Mouse (Mus musculus) heart, embryonic 12.5 days (tissue): Measurements from ENCODE around the gene P2ry12. TPM values are rescaled to one million over a fixed set of nuclear protein-coding genes. Genes with fewer than 3 reads are reported as not detected.
A peak's percentile ranks its signal among the peaks of the same experiment; 100 is the strongest.

Experiments used
- ATAC-seq: fragments of 200-750 bp; cut with Nextera tagmentation; 2 replicates; pipeline ENCODE4 v1.8.0; 2017; ENCODE audit warnings: moderate TSS enrichment, moderate library complexity; ENCODE audit not compliant: insufficient number of reproducible peaks, low FRiP score
- H3K27ac ChIP-seq: fragments of 300-500 bp; sonication (generic); 2 replicates; pipeline ENCODE4 v1.5.1; 2016; ENCODE audit warnings: mild to moderate bottlenecking, moderate library complexity; ENCODE audit not compliant: poor library complexity, severe bottlenecking
- H3K27me3 ChIP-seq: fragments of 300-500 bp; sonication (generic); replicated peaks from 2 replicates; pipeline ENCODE4 v1.6.1; 2016; ENCODE audit warnings: mild to moderate bottlenecking, moderate library complexity
- H3K36me3 ChIP-seq: fragments of 300-500 bp; sonication (generic); 2 replicates; pipeline ENCODE4 v1.6.1; 2016; ENCODE audit warnings: mild to moderate bottlenecking, moderate library complexity
- H3K4me1 ChIP-seq: fragments of 300-500 bp; sonication (generic); replicated peaks from 2 replicates; pipeline ENCODE4 v1.6.1; 2016; ENCODE audit warnings: mild to moderate bottlenecking
- H3K4me2 ChIP-seq: fragments of 300-500 bp; sonication (generic); 2 replicates; pipeline ENCODE4 v1.6.1; 2016; ENCODE audit warnings: mild to moderate bottlenecking, moderate library complexity
- H3K4me3 ChIP-seq: fragments of 300-500 bp; sonication (generic); 2 replicates; pipeline ENCODE4 v1.5.1; 2016; ENCODE audit warnings: mild to moderate bottlenecking
- H3K9ac ChIP-seq: fragments of 300-500 bp; sonication (generic); 2 replicates; pipeline ENCODE4 v1.6.1; 2016; ENCODE audit warnings: mild to moderate bottlenecking, moderate library complexity
- H3K9me3 ChIP-seq: fragments of 300-500 bp; sonication (generic); replicated peaks from 2 replicates; pipeline ENCODE4 v1.6.1; 2016; ENCODE audit warnings: mild to moderate bottlenecking, moderate library complexity
- WGBS: fragments of 180-500 bp; shearing (Covaris S2); methylation state at CpG from one replicate; pipeline ENCODE4 v1.1.7; 2016; 5-methylcytosine and 5-hydroxymethylcytosine counted together
- polyA plus RNA-seq: library from polyadenylated mRNA; unstranded; fragments of >200 nt; fragmentation: Nextera tagmentation; extraction: Ambion mirVana; gene quantifications from 2 replicates; pipeline ENCODE4 v1.2.1, GENCODE M21; 2016

Gene P2ry12
- polyA plus RNA-seq, 1 experiment from 2014 or later: 1.5 TPM

- Histone ChIP-seq H3K27me3 (no peaks in the 10 kb centered on the region), H3K9me3 (no peaks in the 10 kb centered on the region), H3K4me1 (peaks cover 34% of the 10 kb centered on the region), H3K4me3 (no peak overlapping the region), H3K9ac (no peak overlapping the region), H3K36me3 (no peaks in the 10 kb centered on the region), H3K27ac (peak overlapping the region; percentile 77; the same call in 1 of the 2 replicates), H3K4me2 (no peak overlapping the region)
- ATAC-seq: no peak
- WGBS: 68% methylated on average over 4 of the region's 4 CpGs
Observed at GRCm38 (mm10) chr3:59205941-59206340, 56.7 kb downstream of the P2ry12 start.

GRCm38 (mm10) chr3:59204719-59205503, 57.8 kb downstream of the P2ry12 start:
- WGBS: 19% methylated on average over 11 of the region's 11 CpGs
- H3K9ac ChIP-seq: no peak overlapping the region
- H3K4me3 ChIP-seq: no peak overlapping the region
- H3K27ac ChIP-seq: peak overlapping the region; percentile 77
- H3K27me3 ChIP-seq: no peaks in the 10 kb centered on the region
- ATAC-seq: peak; percentile 58; the same call in 1 of the 2 replicates
- no peaks in the 10 kb centered on the region for H3K36me3 ChIP-seq
- H3K4me1 ChIP-seq: peaks cover 34% of the 10 kb centered on the region
- no peaks in the 10 kb centered on the region for H3K9me3 ChIP-seq
- H3K4me2 ChIP-seq: peak overlapping the region; percentile 38

GRCm38 (mm10) chr3:59203802-59204520, 58.7 kb downstream of the P2ry12 start:
- H3K27me3 ChIP-seq: no peaks in the 10 kb centered on the region
- ATAC-seq: no peak; the same call in 1 of the 2 replicates
- peaks cover 34% of the 10 kb centered on the region for H3K4me1 ChIP-seq

GRCm38 (mm10) chr3:59197329-59197948, 65.2 kb downstream of the P2ry12 start:
- WGBS: 78% methylated on average over 4 of the region's 4 CpGs
- H3K27ac ChIP-seq: no peak overlapping the region
- H3K4me2 ChIP-seq: no peak overlapping the region
- no peaks in the 10 kb centered on the region for H3K36me3 ChIP-seq
- H3K9me3 ChIP-seq: no peaks in the 10 kb centered on the region
- no peak overlapping the region for H3K9ac ChIP-seq
- no peaks in the 10 kb centered on the region for H3K27me3 ChIP-seq
- ATAC-seq: no peak
- H3K4me1 ChIP-seq: no peaks in the 10 kb centered on the region
- no peak overlapping the region for H3K4me3 ChIP-seq

More at GRCm38 (mm10) chr3:59203802-59204520, 58.7 kb downstream of the P2ry12 start:
- peak overlapping the region; percentile 77; the same call in 1 of the 2 replicates for H3K27ac ChIP-seq
- no peaks in the 10 kb centered on the region for H3K9me3 ChIP-seq
- H3K4me2 ChIP-seq: no peak overlapping the region
- no peak overlapping the region for H3K9ac ChIP-seq
- WGBS: 40% methylated on average over 8 of the region's 8 CpGs
- no peaks in the 10 kb centered on the region for H3K36me3 ChIP-seq
- no peak overlapping the region for H3K4me3 ChIP-seq

GRCm38 (mm10) chr3:59194938-59195337, 67.7 kb downstream of the P2ry12 start, which contains the start of gene Gpr87:
Gene Gpr87, minus strand, starts transcription at chr3:59195104.
- 82% methylated on average over 7 of the region's 7 CpGs for WGBS
- Histone ChIP-seq H3K4me1 (no peaks in the 10 kb centered on the region), H3K4me3 (no peak within 1 kb of the TSS), H3K27me3 (no peaks in the 10 kb centered on the region), H3K9ac (no peak within 1 kb of the TSS), H3K36me3 (no peaks in the 10 kb centered on the region), H3K4me2 (no peak within 1 kb of the TSS), H3K27ac (no peak within 1 kb of the TSS), H3K9me3 (no peaks in the 10 kb centered on the region)
- no peak for ATAC-seq

GRCm38 (mm10) chr3:59194099-59194498, 68.6 kb downstream of the P2ry12 start:
- Histone ChIP-seq H3K9ac (no peak overlapping the region), H3K4me3 (no peak overlapping the region), H3K4me2 (no peak overlapping the region), H3K9me3 (no peaks in the 10 kb centered on the region), H3K36me3 (no peaks in the 10 kb centered on the region), H3K4me1 (no peaks in the 10 kb centered on the region), H3K27me3 (no peaks in the 10 kb centered on the region), H3K27ac (no peak overlapping the region)
- no peak for ATAC-seq
- WGBS: 88% methylated on average over 7 of the region's 7 CpGs

- Histone ChIP-seq H3K4me2 (no peak overlapping the region), H3K4me3 (no peak overlapping the region), H3K4me1 (no peaks in the 10 kb centered on the region), H3K9me3 (no peaks in the 10 kb centered on the region), H3K9ac (no peak overlapping the region), H3K36me3 (no peaks in the 10 kb centered on the region), H3K27me3 (no peaks in the 10 kb centered on the region), H3K27ac (no peak overlapping the region)
- 93% methylated on average over 6 of the region's 6 CpGs for WGBS
- ATAC-seq: no peak
Observed at GRCm38 (mm10) chr3:59191674-59192073, 71.0 kb downstream of the P2ry12 start.

- H3K9ac ChIP-seq: no peak overlapping the region
- no peak overlapping the region for H3K4me2 ChIP-seq
- no peak overlapping the region for H3K4me3 ChIP-seq
- ATAC-seq: no peak
- H3K27ac ChIP-seq: no peak overlapping the region
- H3K4me1 ChIP-seq: no peaks in the 10 kb centered on the region
- no peaks in the 10 kb centered on the region for H3K36me3 ChIP-seq
- WGBS: 50% methylated on average over 4 of the region's 4 CpGs
- H3K27me3 ChIP-seq: no peaks in the 10 kb centered on the region
- no peaks in the 10 kb centered on the region for H3K9me3 ChIP-seq
Observed at GRCm38 (mm10) chr3:59187336-59187735, 75.3 kb downstream of the P2ry12 start.

- no peaks in the 10 kb centered on the region for H3K4me1 ChIP-seq
- H3K27me3 ChIP-seq: no peaks in the 10 kb centered on the region
- no peak overlapping the region for H3K27ac ChIP-seq
- H3K36me3 ChIP-seq: no peaks in the 10 kb centered on the region
- no peak for ATAC-seq
- no peak overlapping the region for H3K4me3 ChIP-seq
- H3K9me3 ChIP-seq: no peaks in the 10 kb centered on the region
- H3K4me2 ChIP-seq: no peak overlapping the region
- 55% methylated on average over 4 of the region's 4 CpGs for WGBS
- no peak overlapping the region for H3K9ac ChIP-seq
Observed at GRCm38 (mm10) chr3:59185662-59186061, 77.0 kb downstream of the P2ry12 start.

GRCm38 (mm10) chr3:59182129-59182528, 80.5 kb downstream of the P2ry12 start:
- Histone ChIP-seq H3K9me3 (no peaks in the 10 kb centered on the region), H3K27me3 (no peaks in the 10 kb centered on the region), H3K9ac (no peak overlapping the region), H3K4me3 (no peak overlapping the region), H3K27ac (no peak overlapping the region), H3K36me3 (no peaks in the 10 kb centered on the region), H3K4me1 (peaks cover 8% of the 10 kb centered on the region; the same call in 1 of the 2 replicates), H3K4me2 (no peak overlapping the region)
- no peak for ATAC-seq

GRCm38 (mm10) chr3:59181134-59181533, 81.5 kb downstream of the P2ry12 start:
- Histone ChIP-seq H3K9me3 (no peaks in the 10 kb centered on the region), H3K27me3 (no peaks in the 10 kb centered on the region), H3K36me3 (no peaks in the 10 kb centered on the region), H3K9ac (no peak overlapping the region), H3K4me1 (peaks cover 11% of the 10 kb centered on the region; the same call in 1 of the 2 replicates), H3K4me2 (no peak overlapping the region), H3K4me3 (no peak overlapping the region), H3K27ac (no peak overlapping the region)
- no peak for ATAC-seq
- WGBS: 74% methylated on average over 5 of the region's 5 CpGs
